Mouse (Mus musculus): ENCODE results near the gene C530025M09Rik.

Gene C530025M09Rik

DNA sequence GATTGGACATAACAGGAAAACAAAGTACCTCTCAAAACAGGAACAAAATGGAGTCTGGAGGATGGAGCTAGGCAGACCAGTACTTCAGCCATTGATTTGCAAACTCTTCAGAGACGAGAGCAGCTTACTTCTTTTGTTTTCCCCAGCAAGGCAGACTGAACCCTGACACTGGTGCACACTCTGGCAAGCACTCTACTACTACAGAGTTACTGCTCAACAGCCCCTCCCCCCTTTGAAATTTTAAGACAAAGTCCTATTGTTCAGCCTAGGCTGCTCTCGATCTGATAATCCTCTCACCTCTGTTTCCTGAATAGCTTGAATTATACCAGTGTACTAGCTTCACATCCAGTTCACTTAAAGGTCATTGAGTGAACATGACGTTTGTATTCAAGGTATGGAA, 32.4 kb downstream of the C530025M09Rik start:
- DNase-seq = no peak

Measured in cerebellum, postnatal 14 days (tissue).